ENCODE assay signal across 8 mouse cellular contexts in genomic region chr8:104540710-104541514, GRCm38 (mm10). TPM values are rescaled to one million over a fixed set of nuclear protein-coding genes. Genes with fewer than 3 reads are reported as not detected.
DNase-seq lines count a peak whose midpoint lies in the region; ATAC-seq and TF ChIP-seq lines count a peak whose summit lies in the region.

No protein-coding gene starts in this region.

- H3K4me1 ChIP-seq in embryonic facial prominence, embryonic 13.5 days: peaks cover 33% of the 10 kb centered on the region
- H3K4me1 ChIP-seq in hindbrain, embryonic 15.5 days (replicated peaks): peaks cover 20% of the 10 kb centered on the region
- 0 out of 2 replicates have a peak, but pooled peaks cover 8% of the 10 kb centered on the region for H3K4me1 ChIP-seq in limb, embryonic 14.5 days (ENCODE audit: control insufficient read depth, insufficient read depth, low read length)
- peaks cover 18% of the 10 kb centered on the region for H3K4me1 ChIP-seq in neural tube, embryonic 15.5 days

- peak overlapping the region; percentile 91 for H3K4me2 ChIP-seq in embryonic facial prominence, embryonic 13.5 days
- peak overlapping the region; percentile 97 for H3K4me2 ChIP-seq in hindbrain, embryonic 15.5 days
- H3K4me2 ChIP-seq in limb, embryonic 14.5 days (replicated peaks; ENCODE audit: low read depth, low read length, severe bottlenecking): peak overlapping the region; percentile 85
- H3K4me2 ChIP-seq in neural tube, embryonic 15.5 days: peak overlapping the region; percentile 99

- no peak for DNase-seq in cerebellum, postnatal 4 days (ENCODE audit: low spot score in 2 of 2)
- DNase-seq in Muller cell, postnatal 12 days (ENCODE audit: inconsistent ontology term): peak; percentile 42
- no peak for DNase-seq in limb, embryonic 14.5 days (ENCODE audit: low spot score)
- DNase-seq in ovary, postnatal 10 days (ENCODE audit: low spot score): no peak

- no peaks in the 10 kb centered on the region for H3K9me3 ChIP-seq in embryonic facial prominence, embryonic 13.5 days
- H3K9me3 ChIP-seq in hindbrain, embryonic 15.5 days: no peaks in the 10 kb centered on the region
- H3K9me3 ChIP-seq in limb, embryonic 14.5 days (ENCODE audit: control insufficient read depth, low read length): no peaks in the 10 kb centered on the region
- H3K9me3 ChIP-seq in neural tube, embryonic 15.5 days (replicated peaks): no peaks in the 10 kb centered on the region

- no peaks in the 10 kb centered on the region for H3K36me3 ChIP-seq in embryonic facial prominence, embryonic 13.5 days
- H3K36me3 ChIP-seq in hindbrain, embryonic 15.5 days: no peaks in the 10 kb centered on the region
- H3K36me3 ChIP-seq in limb, embryonic 14.5 days (ENCODE audit: control insufficient read depth, insufficient read depth, low read length): no peaks in the 10 kb centered on the region
- H3K36me3 ChIP-seq in neural tube, embryonic 15.5 days: no peaks in the 10 kb centered on the region

- ATAC-seq in cerebellum, adult (ENCODE audit: insufficient number of reproducible peaks, low FRiP score, low TSS enrichment): peak; percentile 50; the same call in 1 of the 2 replicates
- ATAC-seq in embryonic facial prominence, embryonic 13.5 days (ENCODE audit: insufficient number of reproducible peaks, insufficient read depth, low FRiP score, low TSS enrichment, low read depth): no peak
- peak; percentile 62 for ATAC-seq in hindbrain, embryonic 15.5 days (ENCODE audit: low FRiP score, low read depth)
- 0 out of 2 replicates have a peak, but pooled peaks have one; percentile 21 for ATAC-seq in limb, embryonic 14.5 days (ENCODE audit: low FRiP score, low read depth)
- ATAC-seq in neural tube, embryonic 15.5 days (ENCODE audit: low FRiP score): peak; percentile 57

- WGBS in embryonic facial prominence, embryonic 13.5 days: under 1% methylated on average over 75 of the region's 76 CpGs
- under 1% methylated on average over 57 of the region's 76 CpGs for WGBS in hindbrain, embryonic 15.5 days
- 1% methylated on average over 33 of the region's 76 CpGs for WGBS in limb, embryonic 14.5 days
- WGBS in neural tube, embryonic 15.5 days: under 1% methylated on average over 76 of the region's 76 CpGs

- H3K27ac ChIP-seq in embryonic facial prominence, embryonic 13.5 days: no peak overlapping the region
- H3K27ac ChIP-seq in hindbrain, embryonic 15.5 days (replicated peaks): no peak overlapping the region
- H3K27ac ChIP-seq in limb, embryonic 14.5 days (replicated peaks; ENCODE audit: low read depth, low read length): no peak overlapping the region
- H3K27ac ChIP-seq in neural tube, embryonic 15.5 days (replicated peaks): no peak overlapping the region

- H3K4me3 ChIP-seq in embryonic facial prominence, embryonic 13.5 days: peak overlapping the region; percentile 50
- H3K4me3 ChIP-seq in hindbrain, embryonic 15.5 days: peak overlapping the region; percentile 49
- H3K4me3 ChIP-seq in limb, embryonic 14.5 days (replicated peaks; ENCODE audit: low read length): peak overlapping the region; percentile 41
- H3K4me3 ChIP-seq in neural tube, embryonic 15.5 days (replicated peaks): peak overlapping the region; percentile 48

- TF ChIP-seq POLR2A in limb, embryonic 14.5 days (IDR thresholded peaks at IDR 0.05; ENCODE audit: borderline replicate concordance, extremely low read depth, insufficient read depth, insufficient read length): no peak

- peaks cover 56% of the 10 kb centered on the region for H3K27me3 ChIP-seq in embryonic facial prominence, embryonic 13.5 days
- peaks cover 63% of the 10 kb centered on the region for H3K27me3 ChIP-seq in hindbrain, embryonic 15.5 days
- peaks cover 48% of the 10 kb centered on the region for H3K27me3 ChIP-seq in limb, embryonic 14.5 days (ENCODE audit: control insufficient read depth, insufficient read depth, low read length)
- peaks cover 63% of the 10 kb centered on the region for H3K27me3 ChIP-seq in neural tube, embryonic 15.5 days (replicated peaks)

- H3K9ac ChIP-seq in embryonic facial prominence, embryonic 13.5 days: peak overlapping the region; percentile 61
- H3K9ac ChIP-seq in hindbrain, embryonic 15.5 days: peak overlapping the region; percentile 43
- peak overlapping the region; percentile 41 for H3K9ac ChIP-seq in limb, embryonic 14.5 days (ENCODE audit: low read depth, low read length, severe bottlenecking)
- peak overlapping the region; percentile 51 for H3K9ac ChIP-seq in neural tube, embryonic 15.5 days (replicated peaks)

RNA-seq across cellular contexts. Expression of gene Car7, which starts 6.4 kb away (rescaled TPM):
- polyA plus RNA-seq in embryonic facial prominence, embryonic 13.5 days (2015; fragmentation: Nextera tagmentation; extraction: Ambion mirVana): 1.7 and 1.8 TPM in 2 replicates
- 2.7 and 4.0 TPM in 2 replicates for polyA plus RNA-seq in hindbrain, embryonic 15.5 days (2015; fragmentation: Nextera tagmentation; extraction: Ambion mirVana)
- polyA plus RNA-seq in limb, embryonic 14.5 days (2012; rRNA removed): 0.53 and 1.0 TPM in 2 replicates
- 0.65 and 0.66 TPM in 2 replicates for polyA plus RNA-seq in limb, embryonic 14.5 days (2014; fragmentation: Nextera tagmentation; extraction: Ambion mirVana)
- polyA plus RNA-seq in neural tube, embryonic 15.5 days (2015; fragmentation: Nextera tagmentation; extraction: Ambion mirVana): 3.0 and 3.3 TPM in 2 replicates

RNA-seq across cellular contexts. Expression of gene Nae1, which starts 6.5 kb away (rescaled TPM):
- 111 TPM in 2 replicates for polyA plus RNA-seq in embryonic facial prominence, embryonic 13.5 days (2015; fragmentation: Nextera tagmentation; extraction: Ambion mirVana)
- polyA plus RNA-seq in hindbrain, embryonic 15.5 days (2015; fragmentation: Nextera tagmentation; extraction: Ambion mirVana): 103 and 107 TPM in 2 replicates
- 75.7 and 84.2 TPM in 2 replicates for polyA plus RNA-seq in limb, embryonic 14.5 days (2012; rRNA removed)
- 97.1 and 97.8 TPM in 2 replicates for polyA plus RNA-seq in limb, embryonic 14.5 days (2014; fragmentation: Nextera tagmentation; extraction: Ambion mirVana)
- polyA plus RNA-seq in neural tube, embryonic 15.5 days (2015; fragmentation: Nextera tagmentation; extraction: Ambion mirVana): 97.2 and 99.2 TPM in 2 replicates

RNA-seq across cellular contexts. Expression of gene Terb1, which starts 31.2 kb away (rescaled TPM):
- 0.39 and 0.51 TPM in 2 replicates for polyA plus RNA-seq in embryonic facial prominence, embryonic 13.5 days (2015; fragmentation: Nextera tagmentation; extraction: Ambion mirVana)
- polyA plus RNA-seq in hindbrain, embryonic 15.5 days (2015; fragmentation: Nextera tagmentation; extraction: Ambion mirVana): 0.62 and 0.65 TPM in 2 replicates
- 0.23 and 0.29 TPM in 2 replicates for polyA plus RNA-seq in limb, embryonic 14.5 days (2012; rRNA removed)
- 0.44 and 0.48 TPM in 2 replicates for polyA plus RNA-seq in limb, embryonic 14.5 days (2014; fragmentation: Nextera tagmentation; extraction: Ambion mirVana)
- 0.59 and 0.97 TPM in 2 replicates for polyA plus RNA-seq in neural tube, embryonic 15.5 days (2015; fragmentation: Nextera tagmentation; extraction: Ambion mirVana)

RNA-seq across cellular contexts. Expression of gene Pdp2, which starts 50.3 kb away (rescaled TPM):
- polyA plus RNA-seq in embryonic facial prominence, embryonic 13.5 days (2015; fragmentation: Nextera tagmentation; extraction: Ambion mirVana): 11.0 and 11.7 TPM in 2 replicates
- 17.9 and 20.6 TPM in 2 replicates for polyA plus RNA-seq in hindbrain, embryonic 15.5 days (2015; fragmentation: Nextera tagmentation; extraction: Ambion mirVana)
- polyA plus RNA-seq in limb, embryonic 14.5 days (2012; rRNA removed): 4.9 and 5.0 TPM in 2 replicates
- 9.3 and 9.7 TPM in 2 replicates for polyA plus RNA-seq in limb, embryonic 14.5 days (2014; fragmentation: Nextera tagmentation; extraction: Ambion mirVana)
- 18.4 and 19.7 TPM in 2 replicates for polyA plus RNA-seq in neural tube, embryonic 15.5 days (2015; fragmentation: Nextera tagmentation; extraction: Ambion mirVana)
